Mouse (Mus musculus) lung, embryonic 16.5 days (tissue): Measurements from ENCODE around the gene Cnpy1. TPM values are rescaled to one million over a fixed set of nuclear protein-coding genes. Genes with fewer than 3 reads are reported as not detected.
A peak's percentile ranks its signal among the peaks of the same experiment; 100 is the strongest.

Experiments used
- ATAC-seq: fragments of 200-750 bp; cut with Nextera tagmentation; 2 replicates; pipeline ENCODE4 v1.8.0; 2017; ENCODE audit warnings: low read depth, mild to moderate bottlenecking, moderate library complexity
- H3K27ac ChIP-seq: fragments of 300-500 bp; sonication (generic); 2 replicates; pipeline ENCODE4 v1.5.1; 2014; ENCODE audit warnings: mild to moderate bottlenecking, control low read depth, low read length
- H3K27me3 ChIP-seq: fragments of 300-500 bp; sonication (generic); 2 replicates; pipeline ENCODE4 v1.6.1; 2014; ENCODE audit warnings: low read depth, low read length, mixed read lengths; ENCODE audit not compliant: control insufficient read depth, insufficient read depth
- H3K36me3 ChIP-seq: fragments of 300-500 bp; sonication (generic); 2 replicates; pipeline ENCODE4 v1.6.1; 2014; ENCODE audit warnings: low read length; ENCODE audit not compliant: control insufficient read depth, insufficient read depth
- H3K4me1 ChIP-seq: fragments of 300-500 bp; sonication (generic); replicated peaks from 2 replicates; pipeline ENCODE4 v1.6.1; 2014; ENCODE audit warnings: low read length, mixed read lengths; ENCODE audit not compliant: control insufficient read depth, insufficient read depth
- H3K4me2 ChIP-seq: fragments of 300-500 bp; sonication (generic); 2 replicates; pipeline ENCODE4 v1.6.1; 2014; ENCODE audit warnings: low read depth, low read length, control low read depth
- H3K4me3 ChIP-seq: fragments of 300-500 bp; sonication (generic); 2 replicates; pipeline ENCODE4 v1.5.1; 2014; ENCODE audit warnings: mild to moderate bottlenecking, low read length, control low read depth
- H3K9ac ChIP-seq: fragments of 300-500 bp; sonication (generic); 2 replicates; pipeline ENCODE4 v1.6.1; 2014; ENCODE audit warnings: low read length, control low read depth
- H3K9me3 ChIP-seq: fragments of 300-500 bp; sonication (generic); 2 replicates; pipeline ENCODE4 v1.6.1; 2016; ENCODE audit warnings: low read length; ENCODE audit not compliant: control insufficient read depth
- WGBS: fragments of 180-500 bp; shearing (Covaris S2); extraction: QIAGEN DNeasy Blood & Tissue Kit; methylation state at CpG from one replicate; pipeline ENCODE4 v1.1.7; 2014; 5-methylcytosine and 5-hydroxymethylcytosine counted together
- polyA plus RNA-seq: library from polyadenylated mRNA; unstranded; fragments of >200 nt; fragmentation: Nextera tagmentation; extraction: Ambion mirVana; gene quantifications from 2 replicates; pipeline ENCODE4 v1.2.1, GENCODE M21; 2015

Cnpy1 gene
- polyA plus RNA-seq, 1 experiment from 2014 or later, result 0.13 TPM

GRCm38 (mm10) chr5:28163926-28164325 is 81.7 kb downstream of the Cnpy1 start:
- Histone ChIP-seq H3K27me3 (peaks cover 95% of the 10 kb centered on the region), H3K4me3 (no peak overlapping the region), H3K36me3 (no peaks in the 10 kb centered on the region), H3K27ac (no peak overlapping the region), H3K4me2 (no peak overlapping the region), H3K9me3 (no peaks in the 10 kb centered on the region), H3K4me1 (peaks cover 21% of the 10 kb centered on the region), H3K9ac (no peak overlapping the region)
- ATAC-seq, result no peak
- 4% methylated on average over 1 of the region's 1 CpGs for WGBS

GRCm38 (mm10) chr5:28161938-28162402 is 83.6 kb downstream of the Cnpy1 start:
- Histone ChIP-seq H3K27me3 (peaks cover 95% of the 10 kb centered on the region), H3K4me3 (no peak overlapping the region), H3K9ac (no peak overlapping the region), H3K9me3 (no peaks in the 10 kb centered on the region), H3K27ac (no peak overlapping the region), H3K36me3 (no peaks in the 10 kb centered on the region), H3K4me1 (peaks cover 18% of the 10 kb centered on the region), H3K4me2 (peak overlapping the region; percentile 5; the same call in 1 of the 2 replicates)
- ATAC-seq, result no peak
- WGBS, result 1% methylated on average over 24 of the region's 24 CpGs

DNA sequence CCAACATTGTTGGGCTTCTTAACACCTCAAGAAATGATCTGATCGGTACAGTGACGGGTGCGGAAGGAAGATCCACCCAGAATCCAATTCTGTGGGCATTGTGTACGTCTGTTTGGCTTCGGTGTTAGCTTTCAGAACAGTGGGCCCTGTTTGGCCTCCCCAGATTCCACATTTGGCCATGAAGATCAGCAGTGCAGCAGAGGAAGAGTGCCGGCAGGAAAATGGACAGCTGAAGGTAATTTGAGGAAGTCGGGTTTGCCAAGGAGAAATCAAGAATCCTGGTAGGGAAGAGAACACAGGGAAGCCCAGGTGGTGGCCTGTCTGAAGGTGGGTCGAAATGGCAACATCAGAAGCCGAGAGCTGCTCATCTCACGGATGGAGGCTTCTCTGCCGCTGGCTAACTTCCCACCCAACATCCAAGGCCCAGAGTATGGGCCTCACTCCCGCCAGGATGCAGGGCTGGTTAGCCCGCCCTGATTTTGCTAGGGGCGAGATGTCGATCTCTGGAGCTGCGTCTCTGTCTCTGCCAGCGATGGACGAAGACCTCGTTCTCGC is 84.1 kb downstream of the Cnpy1 start:
- 3% methylated on average over 20 of the region's 20 CpGs for WGBS
- Histone ChIP-seq H3K4me2 (peak overlapping the region; percentile 5; the same call in 1 of the 2 replicates), H3K27ac (no peak overlapping the region), H3K4me3 (no peak overlapping the region), H3K9ac (no peak overlapping the region), H3K36me3 (no peaks in the 10 kb centered on the region), H3K9me3 (no peaks in the 10 kb centered on the region), H3K4me1 (peaks cover 13% of the 10 kb centered on the region), H3K27me3 (peaks cover 95% of the 10 kb centered on the region)
- ATAC-seq, result no peak

DNA sequence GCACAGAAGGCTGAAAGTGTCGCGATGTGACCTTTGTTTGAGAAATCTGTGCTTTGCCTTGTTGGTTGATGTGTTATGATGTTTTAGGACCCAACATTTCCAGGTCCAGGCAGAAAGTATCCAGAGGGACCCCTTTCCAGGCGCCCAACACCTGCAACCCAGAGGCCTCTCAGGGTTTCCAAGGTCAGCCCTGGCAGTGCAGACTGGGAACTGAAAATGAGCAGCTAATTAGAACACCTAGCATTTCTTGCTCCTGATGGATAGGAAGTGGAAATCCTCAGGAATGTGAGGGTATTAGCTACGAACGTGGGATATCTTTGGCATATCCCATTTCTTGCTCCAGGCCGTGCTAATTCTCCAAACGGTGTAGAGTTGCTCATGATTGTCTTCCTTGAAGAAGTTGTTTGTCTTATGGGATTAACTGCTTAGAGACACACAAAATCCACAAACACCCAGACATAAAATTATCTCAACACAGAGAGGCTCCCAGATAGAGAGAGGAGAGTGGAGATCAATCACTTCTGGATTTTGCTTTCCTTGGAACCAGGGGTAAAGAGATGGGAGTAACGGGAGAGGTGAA is 85.6 kb downstream of the Cnpy1 start:
- Histone ChIP-seq H3K9ac (no peak overlapping the region), H3K4me2 (no peak overlapping the region), H3K36me3 (no peaks in the 10 kb centered on the region), H3K4me3 (no peak overlapping the region), H3K4me1 (no peaks in the 10 kb centered on the region; the same call in 1 of the 2 replicates), H3K27ac (no peak overlapping the region), H3K27me3 (peaks cover 88% of the 10 kb centered on the region), H3K9me3 (no peaks in the 10 kb centered on the region)
- 7% methylated on average over 8 of the region's 8 CpGs for WGBS
- ATAC-seq, result no peak

DNA sequence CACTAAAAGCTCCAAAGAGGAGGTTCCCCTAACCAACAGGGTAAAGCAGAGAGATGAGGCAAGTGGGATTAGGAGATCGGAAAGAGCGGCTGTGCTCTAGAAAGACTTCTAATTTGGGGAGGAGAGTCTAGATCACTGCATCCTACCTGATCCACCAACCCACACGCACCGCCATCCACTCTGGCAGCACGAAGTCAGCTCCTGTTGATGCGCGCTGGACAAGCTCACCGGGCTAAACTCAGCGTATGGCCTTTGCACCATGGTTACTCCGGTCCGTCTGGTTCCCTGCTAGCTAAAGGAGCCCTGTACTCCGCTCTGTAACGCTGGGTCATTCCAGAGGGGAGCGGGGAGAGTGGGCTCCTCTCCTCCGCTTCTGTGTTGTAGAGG is 86.5 kb downstream of the Cnpy1 start:
- peaks cover 82% of the 10 kb centered on the region for H3K27me3 ChIP-seq
- no peak overlapping the region for H3K27ac ChIP-seq
- no peaks in the 10 kb centered on the region for H3K4me1 ChIP-seq
- no peaks in the 10 kb centered on the region for H3K9me3 ChIP-seq
- WGBS, result 1% methylated on average over 15 of the region's 15 CpGs
- H3K4me2 ChIP-seq, result no peak overlapping the region
- no peak overlapping the region for H3K4me3 ChIP-seq
- H3K9ac ChIP-seq, result no peak overlapping the region
- no peak for ATAC-seq
- no peaks in the 10 kb centered on the region for H3K36me3 ChIP-seq

DNA sequence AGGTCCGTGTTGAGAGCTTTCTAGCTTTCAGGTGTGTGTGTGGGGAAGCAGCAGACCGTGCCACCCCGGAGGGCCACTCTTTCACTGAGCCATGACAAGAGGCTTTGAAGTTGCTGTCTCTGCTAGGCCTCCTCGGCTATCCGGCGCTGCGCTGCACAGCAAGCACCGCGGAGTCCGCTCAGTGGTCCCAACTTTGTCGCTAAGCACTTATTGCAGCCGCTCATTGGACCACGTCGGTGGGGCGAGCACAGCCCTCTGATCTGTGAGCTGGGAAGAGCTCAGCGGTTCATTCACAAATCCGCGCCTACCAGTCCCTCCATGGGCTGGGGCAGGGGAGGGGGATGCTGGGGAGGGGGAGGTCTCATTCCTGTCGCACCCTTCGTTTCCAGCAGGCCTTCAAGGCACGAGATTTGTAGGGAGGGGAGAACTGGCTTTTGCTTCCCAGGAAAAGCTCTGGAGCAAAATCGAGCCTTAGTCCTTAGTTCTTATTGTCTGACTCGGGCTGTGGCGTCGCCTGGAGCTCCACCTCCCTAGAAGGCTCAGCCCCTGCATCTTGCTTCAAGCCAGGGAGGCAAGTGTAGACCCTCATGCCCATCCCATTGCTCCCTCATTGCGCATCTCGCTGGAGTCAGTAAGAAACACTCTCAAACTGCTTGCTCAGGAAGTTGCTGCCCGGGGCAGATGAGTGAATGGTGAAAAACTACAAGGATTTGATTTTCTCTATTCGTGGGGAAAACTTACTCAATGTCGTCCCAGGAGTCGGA is 87.1 kb downstream of the Cnpy1 start:
- under 1% methylated on average over 31 of the region's 31 CpGs for WGBS
- Histone ChIP-seq H3K9ac (no peak overlapping the region), H3K4me2 (no peak overlapping the region), H3K9me3 (no peaks in the 10 kb centered on the region), H3K4me3 (no peak overlapping the region), H3K27ac (no peak overlapping the region), H3K4me1 (no peaks in the 10 kb centered on the region), H3K27me3 (peaks cover 82% of the 10 kb centered on the region), H3K36me3 (no peaks in the 10 kb centered on the region)
- ATAC-seq, result no peak

- Histone ChIP-seq H3K9me3 (no peaks in the 10 kb centered on the region), H3K9ac (no peak overlapping the region), H3K27me3 (peaks cover 75% of the 10 kb centered on the region), H3K36me3 (no peaks in the 10 kb centered on the region), H3K4me1 (no peaks in the 10 kb centered on the region), H3K4me3 (no peak overlapping the region), H3K4me2 (no peak overlapping the region), H3K27ac (no peak overlapping the region)
- no peak for ATAC-seq
- under 1% methylated on average over 17 of the region's 17 CpGs for WGBS
Measured at GRCm38 (mm10) chr5:28157781-28158180, 87.8 kb downstream of the Cnpy1 start.

GRCm38 (mm10) chr5:28157044-28157730 is 88.4 kb downstream of the Cnpy1 start:
- no peak for ATAC-seq
- H3K4me1 ChIP-seq, result no peaks in the 10 kb centered on the region
- no peak overlapping the region for H3K27ac ChIP-seq
- WGBS, result 3% methylated on average over 9 of the region's 9 CpGs
- no peak overlapping the region for H3K9ac ChIP-seq
- no peak overlapping the region for H3K4me3 ChIP-seq
- no peaks in the 10 kb centered on the region for H3K36me3 ChIP-seq
- peaks cover 71% of the 10 kb centered on the region for H3K27me3 ChIP-seq
- no peaks in the 10 kb centered on the region for H3K9me3 ChIP-seq
- no peak overlapping the region for H3K4me2 ChIP-seq
